Comparison of ENCODE assay signal across 22 mouse cellular contexts in genomic region chr11:7545621-7546020, GRCm38 (mm10).
"Had no signal": no experiment of that assay in that cellular context is flagged by ENCODE, and none has a peak within 500 bp of the region (broad histone marks: within the 10 kb centered on the region; RNA-seq: fewer than 3 reads in every experiment).

No protein-coding gene starts in this region.

- H3K4me3 ChIP-seq: liver, embryonic 15.5 days; lung, embryonic 15.5 days; megakaryocyte, embryonic 14.5 days; midbrain, embryonic 13.5 days; midbrain, embryonic 15.5 days; neural tube, embryonic 13.5 days; neural tube, embryonic 15.5 days had no signal

- H3K4me2 ChIP-seq: liver, embryonic 15.5 days; lung, embryonic 15.5 days; midbrain, embryonic 11.5 days; midbrain, embryonic 13.5 days; midbrain, embryonic 15.5 days; neural tube, embryonic 13.5 days; neural tube, embryonic 15.5 days had no signal

- H3K4me1 ChIP-seq: liver, embryonic 15.5 days; lung, embryonic 15.5 days; megakaryocyte, embryonic 14.5 days; midbrain, embryonic 13.5 days; midbrain, embryonic 15.5 days; neural tube, embryonic 13.5 days; neural tube, embryonic 15.5 days had no signal

- H3K27me3 ChIP-seq: liver, embryonic 15.5 days; lung, embryonic 15.5 days; megakaryocyte, embryonic 14.5 days; midbrain, embryonic 13.5 days; midbrain, embryonic 15.5 days; neural tube, embryonic 13.5 days; neural tube, embryonic 15.5 days had no signal

- H3K27ac ChIP-seq: liver, embryonic 15.5 days; lung, embryonic 15.5 days; macrophage; midbrain, embryonic 13.5 days; midbrain, embryonic 15.5 days; neural tube, embryonic 13.5 days; neural tube, embryonic 15.5 days had no signal

- DNase-seq: liver, postnatal 0 days; lung, adult 2 months; lung, postnatal 14 days; lung, postnatal 36 days; retina, postnatal 1 day; right cerebral cortex, adult 18-20 months; right cerebral cortex, postnatal 25 days; right cerebral cortex, postnatal 4 days; spleen, adult 18-20 months; thymus, adult 2 months; thymus, postnatal 25 days; thymus, postnatal 4 days had no signal

- H3K36me3 ChIP-seq: liver, embryonic 15.5 days; lung, embryonic 15.5 days; midbrain, embryonic 13.5 days; midbrain, embryonic 15.5 days; neural tube, embryonic 13.5 days; neural tube, embryonic 15.5 days had no signal

- H3K9me3 ChIP-seq: liver, embryonic 15.5 days; lung, embryonic 15.5 days; midbrain, embryonic 13.5 days; midbrain, embryonic 15.5 days; neural tube, embryonic 13.5 days; neural tube, embryonic 15.5 days had no signal

- ATAC-seq: liver, postnatal 0 days; lung, postnatal 0 days; midbrain, embryonic 13.5 days; midbrain, embryonic 15.5 days had no signal

- H3K9ac ChIP-seq: liver, embryonic 15.5 days; liver, postnatal 0 days; lung, embryonic 15.5 days; midbrain, embryonic 13.5 days; midbrain, embryonic 15.5 days; neural tube, embryonic 13.5 days; neural tube, embryonic 15.5 days had no signal
